Mouse (Mus musculus): Measurements from ENCODE around the gene Lonrf2. TPM values are rescaled to one million over a fixed set of nuclear protein-coding genes. Genes with fewer than 3 reads are reported as not detected.

Lonrf2 gene
- polyA plus RNA-seq, 1 experiment: 0.34 TPM

GRCm38 (mm10) chr1:38775713-38776112 lies 60.8 kb downstream of the Lonrf2 start:
- TF ChIP-seq POLR2A (IDR thresholded peaks at IDR 0.05; ENCODE audit: low read depth, low read length) (no peak), CTCF (conservative IDR thresholded peaks at IDR 0.05; ENCODE audit: insufficient read depth, insufficient read length, low read depth, low read length) (no peak)
- WGBS: 92% methylated on average over 5 of the region's 5 CpGs
- H3K36me3 ChIP-seq (ENCODE audit: control insufficient read depth, insufficient read depth, low read length): no peaks in the 10 kb centered on the region
- no peak for DNase-seq
- no peaks in the 10 kb centered on the region for H3K27me3 ChIP-seq (replicated peaks; ENCODE audit: control insufficient read depth, insufficient read depth, low read length)
- no peak overlapping the region for H3K27ac ChIP-seq (ENCODE audit: insufficient read depth, low read depth, low read length)
- H3K4me3 ChIP-seq (ENCODE audit: insufficient read depth, low read depth, low read length): no peak overlapping the region
- no peaks in the 10 kb centered on the region for H3K4me1 ChIP-seq (ENCODE audit: control insufficient read depth, insufficient read depth, low read length)

- H3K27me3 ChIP-seq (replicated peaks; ENCODE audit: control insufficient read depth, insufficient read depth, low read length): no peaks in the 10 kb centered on the region
- WGBS: 77% methylated on average over 3 of the region's 3 CpGs
These were observed 65.8 kb downstream of the Lonrf2 start for GRCm38 (mm10) chr1:38770676-38771075.

GRCm38 (mm10) chr1:38769920-38770319 lies 66.6 kb downstream of the Lonrf2 start:
- Histone ChIP-seq H3K36me3 (ENCODE audit: control insufficient read depth, insufficient read depth, low read length) (no peaks in the 10 kb centered on the region), H3K4me1 (ENCODE audit: control insufficient read depth, insufficient read depth, low read length) (no peaks in the 10 kb centered on the region), H3K4me3 (ENCODE audit: insufficient read depth, low read depth, low read length) (no peak overlapping the region), H3K27me3 (replicated peaks; ENCODE audit: control insufficient read depth, insufficient read depth, low read length) (no peaks in the 10 kb centered on the region), H3K27ac (ENCODE audit: insufficient read depth, low read depth, low read length) (no peak overlapping the region)
- TF ChIP-seq POLR2A (IDR thresholded peaks at IDR 0.05; ENCODE audit: low read depth, low read length) (no peak), CTCF (conservative IDR thresholded peaks at IDR 0.05; ENCODE audit: insufficient read depth, insufficient read length, low read depth, low read length) (peak; percentile 40; the same call in 1 of the 2 replicates)
- DNase-seq: peak; percentile 12
- 26% methylated on average over 6 of the region's 6 CpGs for WGBS

More at GRCm38 (mm10) chr1:38770676-38771075, 65.8 kb downstream of the Lonrf2 start:
- Histone ChIP-seq H3K36me3 (ENCODE audit: control insufficient read depth, insufficient read depth, low read length) (no peaks in the 10 kb centered on the region), H3K4me1 (ENCODE audit: control insufficient read depth, insufficient read depth, low read length) (no peaks in the 10 kb centered on the region), H3K4me3 (ENCODE audit: insufficient read depth, low read depth, low read length) (no peak overlapping the region), H3K27ac (ENCODE audit: insufficient read depth, low read depth, low read length) (no peak overlapping the region)
- no peak for TF ChIP-seq CTCF (conservative IDR thresholded peaks at IDR 0.05; ENCODE audit: insufficient read depth, insufficient read length, low read depth, low read length)
- TF ChIP-seq POLR2A (IDR thresholded peaks at IDR 0.05; ENCODE audit: low read depth, low read length): no peak
- DNase-seq: no peak

GRCm38 (mm10) chr1:38767812-38768211 lies 68.7 kb downstream of the Lonrf2 start:
- no peak overlapping the region for H3K4me3 ChIP-seq (ENCODE audit: insufficient read depth, low read depth, low read length)
- WGBS: 11% methylated on average over 11 of the region's 11 CpGs
- H3K4me1 ChIP-seq (ENCODE audit: control insufficient read depth, insufficient read depth, low read length): no peaks in the 10 kb centered on the region
- no peak overlapping the region for H3K27ac ChIP-seq (ENCODE audit: insufficient read depth, low read depth, low read length)
- no peaks in the 10 kb centered on the region for H3K27me3 ChIP-seq (replicated peaks; ENCODE audit: control insufficient read depth, insufficient read depth, low read length)
- no peaks in the 10 kb centered on the region for H3K36me3 ChIP-seq (ENCODE audit: control insufficient read depth, insufficient read depth, low read length)
- peak; percentile 36 for DNase-seq
- TF ChIP-seq POLR2A (IDR thresholded peaks at IDR 0.05; ENCODE audit: low read depth, low read length): no peak
- peak; percentile 59 for TF ChIP-seq CTCF (conservative IDR thresholded peaks at IDR 0.05; ENCODE audit: insufficient read depth, insufficient read length, low read depth, low read length)

- H3K27me3 ChIP-seq (replicated peaks; ENCODE audit: control insufficient read depth, insufficient read depth, low read length): no peaks in the 10 kb centered on the region
- WGBS: 34% methylated on average over 18 of the region's 18 CpGs
- TF ChIP-seq CTCF (conservative IDR thresholded peaks at IDR 0.05; ENCODE audit: insufficient read depth, insufficient read length, low read depth, low read length) (no peak), POLR2A (IDR thresholded peaks at IDR 0.05; ENCODE audit: low read depth, low read length) (no peak)
- peak; percentile 11 for DNase-seq
- no peaks in the 10 kb centered on the region for H3K36me3 ChIP-seq (ENCODE audit: control insufficient read depth, insufficient read depth, low read length)
- no peaks in the 10 kb centered on the region for H3K4me1 ChIP-seq (ENCODE audit: control insufficient read depth, insufficient read depth, low read length)
- no peak overlapping the region for H3K27ac ChIP-seq (ENCODE audit: insufficient read depth, low read depth, low read length)
- no peak overlapping the region for H3K4me3 ChIP-seq (ENCODE audit: insufficient read depth, low read depth, low read length)
These were observed 69.6 kb downstream of the Lonrf2 start for GRCm38 (mm10) chr1:38766661-38767572.

GRCm38 (mm10) chr1:38766254-38766653 lies 70.3 kb downstream of the Lonrf2 start:
- Histone ChIP-seq H3K36me3 (ENCODE audit: control insufficient read depth, insufficient read depth, low read length) (no peaks in the 10 kb centered on the region), H3K4me3 (ENCODE audit: insufficient read depth, low read depth, low read length) (no peak overlapping the region), H3K4me1 (ENCODE audit: control insufficient read depth, insufficient read depth, low read length) (no peaks in the 10 kb centered on the region), H3K27ac (ENCODE audit: insufficient read depth, low read depth, low read length) (no peak overlapping the region), H3K27me3 (replicated peaks; ENCODE audit: control insufficient read depth, insufficient read depth, low read length) (no peaks in the 10 kb centered on the region)
- TF ChIP-seq CTCF (conservative IDR thresholded peaks at IDR 0.05; ENCODE audit: insufficient read depth, insufficient read length, low read depth, low read length) (no peak), POLR2A (IDR thresholded peaks at IDR 0.05; ENCODE audit: low read depth, low read length) (no peak)
- no peak for DNase-seq
- WGBS: 66% methylated on average over 4 of the region's 4 CpGs

- Histone ChIP-seq H3K4me3 (ENCODE audit: insufficient read depth, low read depth, low read length) (no peak overlapping the region), H3K36me3 (ENCODE audit: control insufficient read depth, insufficient read depth, low read length) (no peaks in the 10 kb centered on the region), H3K4me1 (ENCODE audit: control insufficient read depth, insufficient read depth, low read length) (no peaks in the 10 kb centered on the region), H3K27ac (ENCODE audit: insufficient read depth, low read depth, low read length) (no peak overlapping the region), H3K27me3 (replicated peaks; ENCODE audit: control insufficient read depth, insufficient read depth, low read length) (no peaks in the 10 kb centered on the region)
- no peak for TF ChIP-seq POLR2A (IDR thresholded peaks at IDR 0.05; ENCODE audit: low read depth, low read length)
- no peak for TF ChIP-seq CTCF (conservative IDR thresholded peaks at IDR 0.05; ENCODE audit: insufficient read depth, insufficient read length, low read depth, low read length)
- no peak for DNase-seq
- 77% methylated on average over 10 of the region's 10 CpGs for WGBS
These were observed 72.4 kb downstream of the Lonrf2 start for GRCm38 (mm10) chr1:38763960-38764613.

All from kidney, adult 2 months (tissue).